25 mouse cellular contexts compared by ENCODE assay signal in the genomic region with DNA sequence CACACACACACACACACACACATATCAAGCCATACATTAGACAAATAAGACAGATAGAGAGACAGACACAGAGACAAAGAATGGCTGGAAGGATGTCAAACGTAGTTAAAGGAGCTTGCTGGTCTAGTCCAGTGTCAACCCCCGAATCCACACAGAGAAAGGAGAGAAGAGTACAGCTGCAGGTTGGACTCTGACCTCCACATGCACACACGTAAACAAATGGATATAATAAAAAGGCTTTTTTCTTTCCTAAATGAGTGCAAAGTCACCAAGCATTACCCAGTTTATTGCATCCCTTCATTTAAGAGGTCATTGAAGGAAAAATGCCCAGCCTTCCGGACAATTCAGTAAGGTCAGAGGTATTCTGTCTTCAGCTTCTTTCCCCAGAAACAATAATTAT.
DNase-seq lines count a peak whose midpoint lies in the region; ATAC-seq and TF ChIP-seq lines count a peak whose summit lies in the region.
"Had no signal": no experiment of that assay in that cellular context is flagged by ENCODE, and none has a peak within 500 bp of the region (broad histone marks: within the 10 kb centered on the region; RNA-seq: fewer than 3 reads in every experiment).

No protein-coding gene starts in this region.

- no peak for ATAC-seq in cerebellum, adult (ENCODE audit: insufficient number of reproducible peaks, low FRiP score, low TSS enrichment)
- peak; percentile 90 for ATAC-seq in intestine, postnatal 0 days
- no peak for ATAC-seq in erythroblast, adult 5-6 weeks (replicated peaks; ENCODE audit: low FRiP score, poor library complexity, severe bottlenecking)
- ATAC-seq: activated CD4-positive, CD25-positive, alpha-beta regulatory T cell, adult 4 months; CD4-positive, CD25-positive, alpha-beta regulatory T cell, adult 4 months; forebrain, embryonic 14.5 days; forebrain, embryonic 16.5 days; Patski had no signal

- 38% methylated on average over 4 of the region's 4 CpGs for WGBS in cerebellum, adult 2 months
- WGBS in intestine, postnatal 0 days = 34% methylated on average over 4 of the region's 4 CpGs

- H3K36me3 ChIP-seq in intestine, postnatal 0 days (ENCODE audit: control insufficient read depth, insufficient read depth) = no peaks in the 10 kb centered on the region
- H3K36me3 ChIP-seq: embryonic facial prominence, embryonic 10.5 days; embryonic facial prominence, embryonic 12.5 days; forebrain, embryonic 10.5 days; forebrain, embryonic 12.5 days; G1E had no signal

- 0 out of 2 replicates have a peak overlapping the region, but pooled peaks have one; percentile 55 for H3K27ac ChIP-seq in cerebellum, adult 2 months (ENCODE audit: insufficient read depth, low read length)
- 0 out of 2 replicates have a peak overlapping the region, but pooled peaks have one; percentile 35 for H3K27ac ChIP-seq in intestine, postnatal 0 days (ENCODE audit: low read depth, low read length)
- H3K27ac ChIP-seq: embryonic facial prominence, embryonic 10.5 days; embryonic facial prominence, embryonic 12.5 days; forebrain, embryonic 10.5 days; forebrain, embryonic 12.5 days had no signal

- H3K9me3 ChIP-seq in intestine, postnatal 0 days (ENCODE audit: control insufficient read depth) = no peaks in the 10 kb centered on the region
- H3K9me3 ChIP-seq: embryonic facial prominence, embryonic 10.5 days; embryonic facial prominence, embryonic 12.5 days; forebrain, embryonic 10.5 days; forebrain, embryonic 12.5 days had no signal

- TF ChIP-seq POLR2A in cerebellum, adult 2 months (IDR thresholded peaks at IDR 0.05; ENCODE audit: borderline replicate concordance, insufficient read depth, low read length) = no peak

- no peaks in the 10 kb centered on the region for H3K27me3 ChIP-seq in cerebellum, adult 2 months (ENCODE audit: control insufficient read depth, insufficient read depth, low read length)
- no peaks in the 10 kb centered on the region for H3K27me3 ChIP-seq in intestine, postnatal 0 days (replicated peaks; ENCODE audit: control insufficient read depth, insufficient read depth, low read length)
- H3K27me3 ChIP-seq: CH12.LX; embryonic facial prominence, embryonic 12.5 days; forebrain, embryonic 12.5 days; Patski had no signal

- no peak for TF ChIP-seq CTCF in cerebellum, adult 2 months (IDR thresholded peaks at IDR 0.05; ENCODE audit: borderline replicate concordance, insufficient read depth, low read depth, low read length)
- no peak for TF ChIP-seq CTCF in intestine, postnatal 0 days (IDR thresholded peaks at IDR 0.05; ENCODE audit: low read depth)

- 0 out of 2 replicates have a peak overlapping the region, but pooled peaks have one; percentile 21 for H3K4me2 ChIP-seq in intestine, postnatal 0 days (replicated peaks; ENCODE audit: low read depth)
- H3K4me2 ChIP-seq: embryonic facial prominence, embryonic 12.5 days; forebrain, embryonic 12.5 days had no signal

- H3K4me3 ChIP-seq in cerebellum, adult 2 months (replicated peaks; ENCODE audit: insufficient read depth, low read depth, low read length) = no peak overlapping the region
- no peak overlapping the region for H3K4me3 ChIP-seq in intestine, postnatal 0 days (ENCODE audit: low read depth, low read length)
- H3K4me3 ChIP-seq: embryonic facial prominence, embryonic 10.5 days; embryonic facial prominence, embryonic 12.5 days; erythroblast, embryonic 14.5 days; forebrain, embryonic 10.5 days; forebrain, embryonic 12.5 days had no signal

- no peak overlapping the region for H3K9ac ChIP-seq in intestine, postnatal 0 days (ENCODE audit: low read depth, low read length)
- H3K9ac ChIP-seq: embryonic facial prominence, embryonic 12.5 days; forebrain, embryonic 12.5 days had no signal

- H3K4me1 ChIP-seq in cerebellum, adult 2 months (ENCODE audit: control insufficient read depth, insufficient read depth, low read length) = peaks cover 23% of the 10 kb centered on the region
- 0 out of 2 replicates have a peak, but pooled peaks cover 2% of the 10 kb centered on the region for H3K4me1 ChIP-seq in intestine, postnatal 0 days (replicated peaks; ENCODE audit: control insufficient read depth, insufficient read depth, low read length)

- no peak for DNase-seq in cerebellum, adult 2 months
- no peak for DNase-seq in adrenal gland, adult 2 months
- DNase-seq: adrenal gland, postnatal 10 days; adrenal gland, postnatal 36 days; B cell, adult 2 months; cerebellum, adult 11 months; cerebellum, adult 18-20 months; cerebellum, adult 9-10 months; cerebellum, postnatal 10 days; cerebellum, postnatal 25 days had no signal
